Mouse (Mus musculus) T-cell, adult 2 months (primary cell): ENCODE results near the gene Fam122b.
A peak's percentile ranks its signal among the peaks of the same experiment; 100 is the strongest.
"Not testable (repeated sequence)": the region's sequence is repeated elsewhere in the genome, so short reads cannot be mapped to it uniquely, and the experiment has no call there.

Experiments
- DNase-seq: peaks from one replicate; pipeline ENCODE4 v3.0.0; 2022; ENCODE audit warnings: low spot score

Gene Fam122b

GRCm38 (mm10) chrX:53269289-53270062 lies at the start of gene Fam122b:
TSS of gene Fam122b (minus strand) at chrX:53269805.
- DNase-seq = peak; percentile 91

GRCm38 (mm10) chrX:53287924-53288323 lies 18.3 kb upstream of the Fam122b start:
- no peak for DNase-seq

GRCm38 (mm10) chrX:53273124-53273523 lies 3.5 kb upstream of the Fam122b start, which contains the start of gene Fam122c:
TSS of gene Fam122c (plus strand) at chrX:53273424.
- DNase-seq = no peak

GRCm38 (mm10) chrX:53271628-53272027 lies 2.0 kb upstream of the Fam122b start:
- not testable (repeated sequence) for DNase-seq

- DNase-seq = no peak
These were observed 443 bp upstream of the Fam122b start for GRCm38 (mm10) chrX:53270063-53270432.

GRCm38 (mm10) chrX:53268856-53269255 lies 749 bp downstream of the Fam122b start:
- no peak for DNase-seq

GRCm38 (mm10) chrX:53266186-53266585 lies 3.4 kb downstream of the Fam122b start:
- no peak for DNase-seq

- no peak for DNase-seq
These were observed 14.4 kb downstream of the Fam122b start for GRCm38 (mm10) chrX:53255195-53255594.

GRCm38 (mm10) chrX:53240011-53240410 lies 29.6 kb downstream of the Fam122b start, which contains the start of gene Plac1:
TSS of gene Plac1 (minus strand) at chrX:53240111.
- DNase-seq = no peak

- no peak for DNase-seq
These were observed 31.6 kb downstream of the Fam122b start for GRCm38 (mm10) chrX:53237971-53238370.

GRCm38 (mm10) chrX:53236404-53236803 lies 33.2 kb downstream of the Fam122b start:
- no peak for DNase-seq

- DNase-seq = no peak
These were observed 35.9 kb downstream of the Fam122b start for GRCm38 (mm10) chrX:53233689-53234088.

- DNase-seq = no peak
These were observed 37.6 kb downstream of the Fam122b start for GRCm38 (mm10) chrX:53231965-53232364.

- no peak for DNase-seq
These were observed 45.2 kb downstream of the Fam122b start for GRCm38 (mm10) chrX:53224353-53224944.

GRCm38 (mm10) chrX:53220855-53221254 lies 48.8 kb downstream of the Fam122b start:
- no peak for DNase-seq

- DNase-seq = no peak
These were observed 54.9 kb downstream of the Fam122b start for GRCm38 (mm10) chrX:53214557-53215229.

GRCm38 (mm10) chrX:53213838-53214237 lies 55.8 kb downstream of the Fam122b start:
- no peak for DNase-seq

GRCm38 (mm10) chrX:53212485-53212884 lies 57.1 kb downstream of the Fam122b start:
- DNase-seq = no peak

- no peak for DNase-seq
These were observed 57.7 kb downstream of the Fam122b start for GRCm38 (mm10) chrX:53211756-53212483.

GRCm38 (mm10) chrX:53209431-53209830 lies 60.2 kb downstream of the Fam122b start:
- no peak for DNase-seq

GRCm38 (mm10) chrX:53204690-53205311 lies 64.8 kb downstream of the Fam122b start:
- no peak for DNase-seq

GRCm38 (mm10) chrX:53201616-53202015 lies 68.0 kb downstream of the Fam122b start:
- DNase-seq = no peak
